Mouse (Mus musculus) ES-E14 (cell line): ENCODE measurements around the gene Ints6. TPM values are rescaled to one million over a fixed set of nuclear protein-coding genes. Genes with fewer than 3 reads are reported as not detected.

Source experiments
- DNase-seq: peaks from one replicate; pipeline ENCODE4 v3.0.0-alpha.2; 2013; ENCODE audit warnings: low read depth, low spot score
- H3K27ac ChIP-seq: 2 replicates; pipeline ENCODE4 v1.5.1; 2012; ENCODE audit warnings: low read depth, mild to moderate bottlenecking, low read length, moderate library complexity, mixed read lengths; ENCODE audit not compliant: poor library complexity, insufficient read depth, severe bottlenecking
- H3K36me3 ChIP-seq: 2 replicates; pipeline ENCODE4 v1.6.1; 2012; ENCODE audit warnings: mild to moderate bottlenecking, low read length, moderate library complexity, mixed read lengths; ENCODE audit not compliant: control insufficient read depth, poor library complexity, insufficient read depth, severe bottlenecking
- H3K4me1 ChIP-seq, 2 experiments: fragments of 150-350 bp in 1 of 2; sonication (generic) in 1 of 2; 2 replicates each; pipeline ENCODE4 v1.6.1; 2012; ENCODE audit warnings: low read length in 2 of 2, mild to moderate bottlenecking in 1 of 2, mixed read lengths in 1 of 2; ENCODE audit not compliant: control insufficient read depth in 2 of 2, insufficient read depth in 2 of 2, poor library complexity in 1 of 2
- H3K4me3 ChIP-seq, 2 experiments: fragments of 150-350 bp in 1 of 2; sonication (generic) in 1 of 2; 2 replicates each; pipeline ENCODE4 v1.5.1; 2012; ENCODE audit warnings: low read length in 2 of 2, low read depth in 1 of 2, mild to moderate bottlenecking in 1 of 2, mixed read lengths in 1 of 2; ENCODE audit not compliant: insufficient read depth in 1 of 2, poor library complexity in 1 of 2, severe bottlenecking in 1 of 2
- H3K9ac ChIP-seq: 2 replicates; pipeline ENCODE4 v1.6.1; 2012; ENCODE audit warnings: low read depth, mild to moderate bottlenecking, low read length, mixed read lengths; ENCODE audit not compliant: poor library complexity, insufficient read depth, severe bottlenecking
- H3K9me3 ChIP-seq: fragments of 150-350 bp; sonication (generic); 2 replicates; pipeline ENCODE4 v1.6.1; 2012; ENCODE audit warnings: low read depth, mild to moderate bottlenecking, low read length; ENCODE audit not compliant: control insufficient read depth, insufficient read depth
- CHD2 ChIP-seq: IDR thresholded peaks from 2 replicates; pipeline ENCODE4 v1.6.1; 2014; ENCODE audit warnings: mild to moderate bottlenecking, low read depth, low read length, inconsistent platforms
- HCFC1 ChIP-seq: IDR thresholded peaks from 2 replicates; pipeline ENCODE4 v1.6.1; 2012; ENCODE audit warnings: low read length, inconsistent platforms, borderline replicate concordance; ENCODE audit not compliant: insufficient read depth
- MAFK ChIP-seq: IDR thresholded peaks from 2 replicates; pipeline ENCODE4 v1.6.1; 2014; ENCODE audit warnings: mild to moderate bottlenecking, low read depth, low read length, inconsistent platforms; ENCODE audit not compliant: insufficient read depth
- ZC3H11A ChIP-seq: IDR thresholded peaks from 2 replicates; pipeline ENCODE4 v1.6.1; 2012; ENCODE audit warnings: low read depth, mild to moderate bottlenecking, inconsistent platforms, low read length, borderline replicate concordance
- ZNF384 ChIP-seq: IDR thresholded peaks from 2 replicates; pipeline ENCODE4 v1.6.1; 2012; ENCODE audit warnings: low read depth, low read length, inconsistent platforms
- in situ Hi-C, 2 experiments: fragments of 600-800 bp; cut with MboI; formaldehyde crosslinking; loops; one replicate each; pipeline ENCODE4 v1.15.1; 2025; ENCODE audit warnings: low sequenced_read_pairs in 2 of 2, inconsistent platforms in 1 of 2; ENCODE audit not compliant: unreplicated experiment in 2 of 2
- total RNA-seq: library from RNA; depleted of rRNA; stranded (reverse); fragments of 300-350 nt; gene quantifications from 2 replicates; pipeline ENCODE4 v1.2.3, GENCODE M21; 2012; rRNA removed

Ints6 gene
- 38.4 and 47.6 TPM in 2 replicates for total RNA-seq

GRCm38 (mm10) chr14:62761036-62761881 is at the start of gene Ints6:
Gene Ints6 (minus strand): TSS chr14:62761169.
- H3K9ac ChIP-seq = peak within 1 kb of the TSS; percentile 97
- in situ Hi-C loops = no loop called here
- no peaks in the 10 kb centered on the region; the same call in 1 of the 2 replicates for H3K36me3 ChIP-seq
- DNase-seq = peak; percentile 97
- TF ChIP-seq CHD2 (no peak), MAFK (no peak), ZC3H11A (no peak), HCFC1 (peak; percentile 68)
- H3K9me3 ChIP-seq = no peaks in the 10 kb centered on the region
- H3K27ac ChIP-seq = peak within 1 kb of the TSS; percentile 97
- H3K4me3 ChIP-seq = peak within 1 kb of the TSS; percentile 92 to 99
- peaks cover 2 to 7% of the 10 kb centered on the region in 2 experiments; a peak in 1 of 4 replicates for H3K4me1 ChIP-seq

- in situ Hi-C loops = no loop called here
- no peaks in the 10 kb centered on the region for H3K9me3 ChIP-seq
- TF ChIP-seq CHD2 (no peak), HCFC1 (no peak), ZC3H11A (no peak), MAFK (no peak), ZNF384 (no peak)
These were observed 47.9 kb upstream of the Ints6 start for GRCm38 (mm10) chr14:62808661-62809523.

GRCm38 (mm10) chr14:62806921-62807320 is 46.0 kb upstream of the Ints6 start:
- Histone ChIP-seq H3K9me3 (no peaks in the 10 kb centered on the region), H3K27ac (no peak overlapping the region), H3K36me3 (no peaks in the 10 kb centered on the region), H3K4me1 (no peaks in the 10 kb centered on the region), H3K4me3 (no peak overlapping the region), H3K9ac (no peak overlapping the region)
- DNase-seq = no peak
- in situ Hi-C loops = no loop called here
- TF ChIP-seq ZNF384 (no peak), CHD2 (no peak), HCFC1 (no peak)

More at GRCm38 (mm10) chr14:62808661-62809523, 47.9 kb upstream of the Ints6 start:
- no peaks in the 10 kb centered on the region for H3K36me3 ChIP-seq
- no peak overlapping the region for H3K9ac ChIP-seq
- no peak for DNase-seq
- no peak overlapping the region for H3K27ac ChIP-seq
- H3K4me1 ChIP-seq = no peaks in the 10 kb centered on the region
- H3K4me3 ChIP-seq = no peak overlapping the region

- Histone ChIP-seq H3K9ac (no peak overlapping the region), H3K27ac (no peak overlapping the region), H3K36me3 (no peaks in the 10 kb centered on the region), H3K4me1 (peaks cover 0 to 1% of the 10 kb centered on the region in 2 experiments; a peak in 3 of 4 replicates), H3K4me3 (no peak overlapping the region), H3K9me3 (no peaks in the 10 kb centered on the region)
- in situ Hi-C loops = no loop called here
- no peak for TF ChIP-seq CHD2
- TF ChIP-seq ZNF384 = no peak
- TF ChIP-seq HCFC1 = no peak
- TF ChIP-seq MAFK = no peak
- TF ChIP-seq ZC3H11A = no peak
- no peak for DNase-seq
These were observed 42.2 kb upstream of the Ints6 start for GRCm38 (mm10) chr14:62803204-62803603.
